Mouse (Mus musculus) MEL (cell line): Measurements from ENCODE around the gene Masp1.

Experiments used
- CHD2 ChIP-seq: IDR thresholded peaks from 2 replicates; pipeline ENCODE4 v1.6.1; 2011; ENCODE audit warnings: low read length, improper control_type of control experiment
- CTCF ChIP-seq, 3 experiments: IDR thresholded peaks in 2 of 3; conservative IDR thresholded peaks in 1 of 3; 2 replicates each; pipeline ENCODE4 v1.5.1; 2011 to 2012; ENCODE audit warnings: low read length in 3 of 3, low read depth in 2 of 3, mild to moderate bottlenecking in 2 of 3, improper control_type of control experiment in 1 of 3, inconsistent platforms in 1 of 3, mixed read lengths in 1 of 3, moderate library complexity in 1 of 3; ENCODE audit not compliant: control insufficient read depth in 1 of 3, insufficient read depth in 1 of 3, poor library complexity in 1 of 3, severe bottlenecking in 1 of 3
- E2F4 ChIP-seq: IDR thresholded peaks from 2 replicates; pipeline ENCODE4 v1.6.1; 2011; ENCODE audit warnings: low read depth, low read length, improper control_type of control experiment, borderline replicate concordance
- EP300 ChIP-seq, 2 experiments: IDR thresholded peaks; 2 replicates each; pipeline ENCODE4 v1.6.1; 2011; ENCODE audit warnings: improper control_type of control experiment in 2 of 2, low read length in 2 of 2, low read depth in 1 of 2, mild to moderate bottlenecking in 1 of 2
- MAFK ChIP-seq: IDR thresholded peaks from 2 replicates; pipeline ENCODE4 v1.6.1; 2011; ENCODE audit warnings: low read depth, mild to moderate bottlenecking, low read length, improper control_type of control experiment, borderline replicate concordance
- MYC ChIP-seq: IDR thresholded peaks from 2 replicates; pipeline ENCODE4 v1.6.1; 2011; ENCODE audit warnings: low read depth, mild to moderate bottlenecking, low read length, improper control_type of control experiment, moderate library complexity
- POLR2A ChIP-seq, 2 experiments: IDR thresholded peaks; 2 replicates each; pipeline ENCODE4 v1.6.1; 2011 to 2012; ENCODE audit warnings: low read length in 2 of 2, mild to moderate bottlenecking in 2 of 2, control low read depth in 1 of 2, improper control_type of control experiment in 1 of 2, low read depth in 1 of 2, moderate library complexity in 1 of 2; ENCODE audit not compliant: control insufficient read depth in 1 of 2, insufficient read depth in 1 of 2, poor library complexity in 1 of 2
- RAD21 ChIP-seq: IDR thresholded peaks from 2 replicates; pipeline ENCODE4 v1.6.1; 2011; ENCODE audit warnings: mild to moderate bottlenecking, low read depth, low read length, improper control_type of control experiment
- TAL1 ChIP-seq: IDR thresholded peaks from 2 replicates; pipeline ENCODE4 v1.6.1; 2012; ENCODE audit warnings: mild to moderate bottlenecking, inconsistent platforms, low read length, moderate library complexity, mixed read lengths
- TBP ChIP-seq: IDR thresholded peaks from 2 replicates; pipeline ENCODE4 v1.8.0; 2011; ENCODE audit warnings: low read depth, low read length, improper control_type of control experiment
- UBTF ChIP-seq: IDR thresholded peaks from 2 replicates; pipeline ENCODE4 v1.6.1; 2012; ENCODE audit warnings: low read depth, mild to moderate bottlenecking, inconsistent platforms, low read length, improper control_type of control experiment, moderate library complexity, borderline replicate concordance; ENCODE audit not compliant: insufficient read depth
- ZNF384 ChIP-seq: IDR thresholded peaks from 2 replicates; pipeline ENCODE4 v1.6.1; 2012; ENCODE audit warnings: low read depth, mild to moderate bottlenecking, inconsistent platforms, low read length, improper control_type of control experiment

- TF ChIP-seq CHD2 = no peak
- TF ChIP-seq CTCF (IDR thresholded peaks at IDR 0.05 in 2 of 3, conservative IDR thresholded peaks at IDR 0.05 in 1 of 3; ENCODE audit: control insufficient read depth in 1 of 3, insufficient read depth in 1 of 3, low read depth in 2 of 3, low read length in 3 of 3, poor library complexity in 1 of 3, severe bottlenecking in 1 of 3) = no peak
- TF ChIP-seq EP300 (IDR thresholded peaks at IDR 0.05; ENCODE audit: low read depth in 1 of 2, low read length in 2 of 2) = peak in 1 of 2 experiments; percentile 35; a peak in 1 of 4 replicates
- no peak for TF ChIP-seq MYC
- TF ChIP-seq UBTF = no peak
- TF ChIP-seq RAD21 = no peak
- no peak for TF ChIP-seq MAFK
- TF ChIP-seq ZNF384 = no peak
- TF ChIP-seq POLR2A (IDR thresholded peaks at IDR 0.05; ENCODE audit: control insufficient read depth in 1 of 2, insufficient read depth in 1 of 2, low read depth in 1 of 2, low read length in 2 of 2, poor library complexity in 1 of 2) = no peak
- no peak for TF ChIP-seq E2F4
- TF ChIP-seq TBP = no peak
- peak; percentile 68 for TF ChIP-seq TAL1
These were observed 119.2 kb downstream of the Masp1 start for GRCm38 (mm10) chr16:23401463-23401862.
